Mouse (Mus musculus) spleen, embryonic (tissue): ENCODE measurements at regions not wholly inside any gene's neighbourhood (a gene's known extent, or its start where the extent isn't known, plus 50 kb on each side); places are given as distances from the start of the nearest gene placed in this dataset.

Experiments used
- CTCF ChIA-PET: fragments of 350-600 bp; sonication (Branson Sonifier 250); formaldehyde crosslinking; loops from one replicate; lab custom pipeline; 2022; lab: Charles Lee

GRCm38 (mm10) chr2:51342421-51342820, 193.5 kb upstream of the Rnd3 start:
- CTCF ChIA-PET, result no interaction called here

- CTCF ChIA-PET, result no interaction called here
Measured at GRCm38 (mm10) chr2:51334437-51334836, 185.5 kb upstream of the Rnd3 start.

GRCm38 (mm10) chr2:51327081-51327480, 178.2 kb upstream of the Rnd3 start:
- CTCF ChIA-PET, result no interaction called here

GRCm38 (mm10) chr2:51321676-51322075, 172.8 kb upstream of the Rnd3 start:
- CTCF ChIA-PET, result no interaction called here

- CTCF ChIA-PET, result no interaction called here
Measured at GRCm38 (mm10) chr2:51316452-51316851, 167.5 kb upstream of the Rnd3 start.

GRCm38 (mm10) chr2:51313414-51313813, 164.5 kb upstream of the Rnd3 start:
- CTCF ChIA-PET, result no interaction called here

GRCm38 (mm10) chr2:51306257-51306656, 157.3 kb upstream of the Rnd3 start:
- CTCF ChIA-PET, result interaction anchor here (0.6 kb wide), 1 partner anchor 227 kb away, joined by 3 read pairs; no protein-coding TSS in a partner anchor

GRCm38 (mm10) chr2:51305411-51305810, 156.5 kb upstream of the Rnd3 start:
- CTCF ChIA-PET, result no interaction called here

- CTCF ChIA-PET, result no interaction called here
Measured at GRCm38 (mm10) chr2:51304694-51305093, 155.8 kb upstream of the Rnd3 start.

GRCm38 (mm10) chr2:51290659-51291260, 141.8 kb upstream of the Rnd3 start:
- CTCF ChIA-PET, result interaction anchor here (0.6 kb wide), 1 partner anchor 11 kb away, joined by 5 read pairs; no protein-coding TSS in a partner anchor

GRCm38 (mm10) chr2:51288678-51289077, 139.8 kb upstream of the Rnd3 start:
- CTCF ChIA-PET, result no interaction called here

- CTCF ChIA-PET, result no interaction called here
Measured at GRCm38 (mm10) chr2:51285632-51286031, 136.7 kb upstream of the Rnd3 start.

GRCm38 (mm10) chr2:51284781-51285225, 135.9 kb upstream of the Rnd3 start:
- CTCF ChIA-PET, result no interaction called here

- CTCF ChIA-PET, result interaction anchor here (0.6 kb wide), 1 partner anchor 12 kb away, joined by 5 read pairs; no protein-coding TSS in a partner anchor
Measured at GRCm38 (mm10) chr2:51279396-51280045, 130.6 kb upstream of the Rnd3 start.

GRCm38 (mm10) chr2:51278824-51279223, 129.9 kb upstream of the Rnd3 start:
- CTCF ChIA-PET, result no interaction called here

- CTCF ChIA-PET, result no interaction called here
Measured at GRCm38 (mm10) chr2:51278356-51278755, 129.4 kb upstream of the Rnd3 start.

- CTCF ChIA-PET, result no interaction called here
Measured at GRCm38 (mm10) chr2:51276591-51276990, 127.7 kb upstream of the Rnd3 start.

- CTCF ChIA-PET, result no interaction called here
Measured at GRCm38 (mm10) chr2:51273300-51273699, 124.4 kb upstream of the Rnd3 start.

- CTCF ChIA-PET, result no interaction called here
Measured at GRCm38 (mm10) chr2:51268532-51268931, 119.6 kb upstream of the Rnd3 start.

GRCm38 (mm10) chr2:51267662-51268061, 118.8 kb upstream of the Rnd3 start:
- CTCF ChIA-PET, result no interaction called here

GRCm38 (mm10) chr2:51262506-51262905, 113.6 kb upstream of the Rnd3 start:
- CTCF ChIA-PET, result no interaction called here

GRCm38 (mm10) chr2:51250798-51251197, 101.9 kb upstream of the Rnd3 start:
- CTCF ChIA-PET, result no interaction called here

GRCm38 (mm10) chr2:51241573-51241972, 92.7 kb upstream of the Rnd3 start:
- CTCF ChIA-PET, result no interaction called here
